Mouse (Mus musculus) left cerebral cortex, adult 2 months (tissue): ENCODE measurements around the gene Rps6ka1. TPM values are rescaled to one million over a fixed set of nuclear protein-coding genes. Genes with fewer than 3 reads are reported as not detected.
A peak's percentile ranks its signal among the peaks of the same experiment; 100 is the strongest.

Experiments used
- DNase-seq, 2 experiments: peaks; one replicate each; pipeline ENCODE4 v3.0.0; 2021 to 2022; ENCODE audit warnings: low spot score in 2 of 2, mixed read lengths in 1 of 2; ENCODE audit errors: extremely low spot score in 1 of 2
- H3K27ac ChIP-seq: fragments of 200-600 bp; 2 replicates; pipeline ENCODE4 v1.8.1; 2022
- H3K4me3 ChIP-seq: fragments of 200-600 bp; 2 replicates; pipeline ENCODE4 v1.8.1; 2022
- CTCF ChIP-seq: fragments of 200-600 bp; IDR thresholded peaks from 2 replicates; pipeline ENCODE4 v1.8.1; 2022; ENCODE audit warnings: antibody characterized with exemption, mild to moderate bottlenecking, moderate library complexity
- intact Hi-C: fragments of 180-260 bp; cut with DNase I; formaldehyde crosslinking; loops from one replicate; pipeline ENCODE4 v1.15.1; 2025
- total RNA-seq, 2 experiments: library from RNA; stranded (reverse); gene quantifications; 2 replicates each; pipeline ENCODE4 v1.2.3; 2021

Rps6ka1 gene
- total RNA-seq, 2 experiments from 2014 or later = 11.8 to 12.6 TPM

DNA sequence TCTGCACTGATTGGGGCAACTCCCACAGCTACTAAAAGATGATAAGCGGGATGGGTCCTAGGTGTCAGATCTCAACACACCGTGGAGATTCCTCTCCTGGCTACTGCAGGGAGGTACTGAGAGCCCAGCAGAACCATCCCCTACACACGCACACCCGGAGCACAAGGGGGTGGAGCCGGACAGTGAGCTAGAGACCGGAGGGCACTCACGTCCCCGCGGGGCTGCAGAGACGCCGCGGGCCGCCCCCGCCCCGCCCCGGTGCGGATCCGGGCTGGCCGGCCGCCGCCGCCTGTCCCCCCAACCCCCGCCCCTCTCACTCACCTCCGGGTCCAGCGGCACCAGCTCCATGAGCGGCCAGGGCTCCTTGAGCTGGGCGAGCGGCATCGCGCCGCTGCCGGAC lies 348 bp downstream of the Rps6ka1 start:
- Histone ChIP-seq H3K27ac (no peak overlapping the region; the same call in 1 of the 2 replicates), H3K4me3 (peak overlapping the region; percentile 73)
- intact Hi-C loops = loop anchor here (1.0 kb wide), 1 partner anchor 23 kb away; no protein-coding TSS in a partner anchor
- DNase-seq = no peak
- TF ChIP-seq CTCF = no peak; the same call in 1 of the 2 replicates

- H3K4me3 ChIP-seq = no peak overlapping the region
Observed at GRCm38 (mm10) chr4:133885991-133886501, 1.6 kb downstream of the Rps6ka1 start.

DNA sequence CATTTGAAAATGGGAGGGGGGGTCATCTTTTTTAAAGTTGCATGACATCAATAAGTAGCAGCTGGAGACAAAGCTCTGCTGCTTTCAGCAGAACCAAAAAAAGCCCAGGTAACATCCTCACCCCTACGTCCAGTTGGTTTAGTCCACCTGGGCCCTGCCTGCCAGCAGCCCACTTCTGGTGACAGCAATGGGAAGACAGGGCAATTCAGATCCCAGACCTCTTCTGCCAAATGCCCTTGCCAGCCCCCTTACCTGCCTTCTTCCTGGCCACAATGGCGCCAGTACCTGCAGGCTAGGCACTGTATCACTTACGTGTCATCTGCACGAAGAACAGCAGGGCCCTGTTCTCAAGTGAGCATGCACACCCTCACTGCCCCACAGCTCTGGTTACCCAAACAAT lies 2.3 kb downstream of the Rps6ka1 start:
- intact Hi-C loops = no loop called here
- Histone ChIP-seq H3K4me3 (no peak overlapping the region), H3K27ac (no peak overlapping the region)
- TF ChIP-seq CTCF = no peak
- DNase-seq = no peak

More at GRCm38 (mm10) chr4:133885991-133886501, 1.6 kb downstream of the Rps6ka1 start:
- no peak for DNase-seq
- intact Hi-C loops = no loop called here
- TF ChIP-seq CTCF = no peak
- H3K27ac ChIP-seq = no peak overlapping the region

- TF ChIP-seq CTCF = no peak
- no peak overlapping the region for H3K4me3 ChIP-seq
- intact Hi-C loops = no loop called here
- no peak for DNase-seq
- H3K27ac ChIP-seq = no peak overlapping the region
Observed at GRCm38 (mm10) chr4:133884888-133885287, 2.7 kb downstream of the Rps6ka1 start.

- no peak overlapping the region for H3K27ac ChIP-seq
- intact Hi-C loops = no loop called here
- no peak for TF ChIP-seq CTCF
- DNase-seq = no peak
- H3K4me3 ChIP-seq = no peak overlapping the region
Observed at GRCm38 (mm10) chr4:133884127-133884753, 3.4 kb downstream of the Rps6ka1 start.

GRCm38 (mm10) chr4:133881851-133882250 lies 5.7 kb downstream of the Rps6ka1 start:
- no peak overlapping the region for H3K4me3 ChIP-seq

DNA sequence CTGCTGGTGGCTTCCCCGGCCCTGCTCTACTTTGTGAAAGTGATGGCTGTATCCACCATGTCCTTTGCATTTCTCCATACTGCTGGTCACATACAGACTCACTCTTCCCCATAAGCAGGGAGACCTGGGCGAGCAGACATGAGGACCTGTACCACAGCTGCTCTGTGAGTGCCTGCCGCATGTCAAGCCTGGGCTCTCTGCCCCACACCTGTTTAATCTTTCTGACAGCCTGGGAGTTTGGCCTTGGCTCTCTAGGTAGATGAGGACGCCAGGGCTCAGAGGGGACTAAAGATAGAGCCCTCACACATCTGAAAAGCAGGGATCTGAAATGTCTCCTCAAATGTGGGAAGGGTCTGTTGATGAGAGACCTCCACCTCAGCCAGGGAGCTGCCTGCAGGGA lies 6.2 kb downstream of the Rps6ka1 start:
- intact Hi-C loops = no loop called here
- no peak for TF ChIP-seq CTCF

More at GRCm38 (mm10) chr4:133881851-133882250, 5.7 kb downstream of the Rps6ka1 start:
- no peak overlapping the region for H3K27ac ChIP-seq
- DNase-seq = no peak
- intact Hi-C loops = no loop called here
- TF ChIP-seq CTCF = no peak

GRCm38 (mm10) chr4:133879145-133879902 lies 8.3 kb downstream of the Rps6ka1 start:
- no peak for DNase-seq
- TF ChIP-seq CTCF = no peak
- no peak overlapping the region for H3K4me3 ChIP-seq
- intact Hi-C loops = no loop called here
- no peak overlapping the region for H3K27ac ChIP-seq

More for the DNA sequence above, 6.2 kb downstream of the Rps6ka1 start:
- Histone ChIP-seq H3K4me3 (no peak overlapping the region), H3K27ac (no peak overlapping the region)
- no peak for DNase-seq

GRCm38 (mm10) chr4:133877850-133878755 lies 9.5 kb downstream of the Rps6ka1 start:
- H3K4me3 ChIP-seq = no peak overlapping the region
- TF ChIP-seq CTCF = peak; percentile 36
- no peak overlapping the region for H3K27ac ChIP-seq
- DNase-seq = no peak
- intact Hi-C loops = no loop called here

DNA sequence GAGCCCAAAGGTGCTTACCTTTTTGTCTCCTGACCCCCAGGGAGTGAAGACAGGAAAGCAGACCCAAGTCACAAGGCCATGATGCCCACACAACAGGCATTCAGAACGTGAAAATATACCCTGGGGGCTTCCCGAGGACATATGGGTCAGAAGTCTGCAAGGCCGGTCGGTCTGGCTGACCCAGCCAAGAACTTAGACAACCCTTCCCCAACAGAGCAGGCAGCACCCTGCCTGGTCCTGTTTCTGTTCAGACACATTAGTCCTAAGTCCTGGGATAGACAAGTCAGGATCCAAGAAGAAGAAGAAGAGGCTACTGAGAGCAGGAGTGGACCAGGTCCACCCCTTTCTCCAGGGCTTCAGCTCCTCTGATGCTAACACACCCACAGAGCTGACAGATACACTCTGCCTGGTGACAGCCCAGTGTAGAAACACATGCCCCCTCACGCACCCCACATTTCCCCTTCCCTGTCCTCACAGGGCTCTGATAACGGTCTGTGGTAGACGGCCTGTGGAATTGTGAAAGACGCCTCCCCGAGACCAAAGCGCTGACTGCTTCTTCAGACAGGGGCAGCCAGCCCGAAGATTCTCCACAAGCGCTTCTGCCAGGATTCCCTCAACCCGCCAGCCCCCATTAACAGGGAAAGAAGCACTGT lies 12.6 kb downstream of the Rps6ka1 start:
- DNase-seq = no peak
- H3K4me3 ChIP-seq = no peak overlapping the region
- no peak overlapping the region for H3K27ac ChIP-seq
- intact Hi-C loops = no loop called here
- TF ChIP-seq CTCF = no peak
